Mouse (Mus musculus): ENCODE results near the gene Gm43064.

- TF ChIP-seq POLR2A (IDR thresholded peaks at IDR 0.05; ENCODE audit: control insufficient read depth, extremely low read depth, insufficient read depth, low read length, poor library complexity) (no peak), CTCF (IDR thresholded peaks at IDR 0.05; ENCODE audit: borderline replicate concordance, control insufficient read depth, extremely low read depth, insufficient read depth, low read length, poor library complexity) (no peak)
Observed at GRCm38 (mm10) chr3:103796389-103796788, 13.0 kb upstream of the Gm43064 start.
